Mouse (Mus musculus) cortical plate, adult 2 months (tissue): ENCODE measurements around the gene Uhrf2. TPM values are rescaled to one million over a fixed set of nuclear protein-coding genes. Genes with fewer than 3 reads are reported as not detected.

Source experiments
- H3K27ac ChIP-seq: fragments of 200-500 bp; 2 replicates; pipeline ENCODE4 v1.5.1; 2012; ENCODE audit warnings: low read length, control low read depth, inconsistent platforms; ENCODE audit not compliant: insufficient read depth
- H3K4me1 ChIP-seq: fragments of 200-500 bp; 2 replicates; pipeline ENCODE4 v1.6.1; 2011; ENCODE audit warnings: low read length; ENCODE audit not compliant: control insufficient read depth, insufficient read depth
- H3K4me3 ChIP-seq: fragments of 200-500 bp; 2 replicates; pipeline ENCODE4 v1.5.1; 2011; ENCODE audit warnings: mild to moderate bottlenecking, low read length, control low read depth; ENCODE audit not compliant: insufficient read depth
- CTCF ChIP-seq: fragments of 200-500 bp; IDR thresholded peaks from 2 replicates; pipeline ENCODE4 v1.5.1; 2011; ENCODE audit warnings: mild to moderate bottlenecking, control low read depth, low read length; ENCODE audit not compliant: insufficient read depth; ENCODE audit errors: extremely low read depth
- POLR2A ChIP-seq: fragments of 200-500 bp; IDR thresholded peaks from 2 replicates; pipeline ENCODE4 v1.6.1; 2011; ENCODE audit warnings: mild to moderate bottlenecking, low read length, control low read depth; ENCODE audit not compliant: insufficient read depth; ENCODE audit errors: extremely low read depth
- polyA plus RNA-seq: library from polyadenylated mRNA; depleted of rRNA; stranded (reverse); fragments of >200 nt; gene quantifications from 2 replicates; pipeline ENCODE4 v1.2.3, GENCODE M21; 2012

Gene Uhrf2
- polyA plus RNA-seq, 1 experiment = 67.3 TPM

- H3K4me1 ChIP-seq = peaks cover 6% of the 10 kb centered on the region
- no peak overlapping the region for H3K4me3 ChIP-seq
- H3K27ac ChIP-seq = no peak overlapping the region
- TF ChIP-seq CTCF = no peak
- no peak for TF ChIP-seq POLR2A
Observed at GRCm38 (mm10) chr19:30050584-30050983, 20.3 kb downstream of the Uhrf2 start.

DNA sequence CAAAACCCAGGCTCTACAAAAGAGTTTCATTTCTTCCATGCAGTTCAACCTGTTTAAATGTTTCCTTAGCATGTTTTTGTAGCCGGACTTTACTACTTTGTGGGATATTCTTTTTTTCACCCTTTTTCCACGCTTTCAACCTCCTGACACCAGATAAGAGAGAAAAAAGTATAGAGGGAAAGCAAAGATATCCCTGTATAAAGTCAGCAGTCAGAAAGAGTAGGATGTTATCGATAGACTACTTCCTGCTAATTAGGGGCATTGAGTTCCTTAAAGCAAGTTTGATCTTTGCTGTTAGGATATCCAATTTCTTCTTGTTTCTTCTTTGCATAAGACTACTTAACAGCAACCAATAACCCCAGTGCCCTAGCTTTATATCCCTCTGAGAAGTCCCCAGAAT is 21.2 kb downstream of the Uhrf2 start:
- TF ChIP-seq CTCF (no peak), POLR2A (no peak)
- Histone ChIP-seq H3K27ac (no peak overlapping the region), H3K4me1 (peaks cover 6% of the 10 kb centered on the region), H3K4me3 (no peak overlapping the region)

- no peak overlapping the region for H3K4me3 ChIP-seq
- H3K27ac ChIP-seq = no peak overlapping the region
- no peak for TF ChIP-seq CTCF
- TF ChIP-seq POLR2A = no peak
- H3K4me1 ChIP-seq = peaks cover 3% of the 10 kb centered on the region
Observed at GRCm38 (mm10) chr19:30054218-30054617, 23.9 kb downstream of the Uhrf2 start.

GRCm38 (mm10) chr19:30065797-30066196 is 35.5 kb downstream of the Uhrf2 start:
- H3K4me1 ChIP-seq = peaks cover 2% of the 10 kb centered on the region; the same call in 1 of the 2 replicates
- H3K4me3 ChIP-seq = no peak overlapping the region
- 0 out of 2 replicates have a peak overlapping the region, but pooled peaks have one; percentile 30 for H3K27ac ChIP-seq
- TF ChIP-seq POLR2A (no peak), CTCF (no peak)

DNA sequence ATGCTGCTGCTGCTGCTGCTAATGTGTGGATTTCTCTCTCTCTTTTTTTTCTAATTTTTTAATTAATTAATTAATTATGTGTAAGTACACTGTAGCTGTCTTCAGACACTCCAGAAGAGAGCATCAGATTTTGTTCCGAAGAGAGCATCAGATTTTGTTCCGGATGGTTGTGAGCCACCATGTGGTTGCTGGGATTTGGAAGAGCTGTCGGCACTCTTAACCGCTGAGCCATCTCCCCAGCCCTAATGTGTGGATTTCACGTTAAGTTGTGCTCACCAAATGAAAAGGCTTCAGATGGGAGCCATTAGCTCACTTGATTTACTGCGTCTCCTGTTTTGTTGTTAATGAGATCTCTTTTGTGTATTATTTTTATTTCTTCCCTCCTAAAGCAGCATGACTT is 59.9 kb downstream of the Uhrf2 start:
- no peaks in the 10 kb centered on the region; the same call in 1 of the 2 replicates for H3K4me1 ChIP-seq
- no peak overlapping the region for H3K27ac ChIP-seq
- H3K4me3 ChIP-seq = no peak overlapping the region
- TF ChIP-seq POLR2A = no peak
- TF ChIP-seq CTCF = no peak

GRCm38 (mm10) chr19:30091644-30092295 is 61.5 kb downstream of the Uhrf2 start:
- no peak overlapping the region for H3K4me3 ChIP-seq
- TF ChIP-seq POLR2A = no peak
- no peak for TF ChIP-seq CTCF
- no peak overlapping the region for H3K27ac ChIP-seq

DNA sequence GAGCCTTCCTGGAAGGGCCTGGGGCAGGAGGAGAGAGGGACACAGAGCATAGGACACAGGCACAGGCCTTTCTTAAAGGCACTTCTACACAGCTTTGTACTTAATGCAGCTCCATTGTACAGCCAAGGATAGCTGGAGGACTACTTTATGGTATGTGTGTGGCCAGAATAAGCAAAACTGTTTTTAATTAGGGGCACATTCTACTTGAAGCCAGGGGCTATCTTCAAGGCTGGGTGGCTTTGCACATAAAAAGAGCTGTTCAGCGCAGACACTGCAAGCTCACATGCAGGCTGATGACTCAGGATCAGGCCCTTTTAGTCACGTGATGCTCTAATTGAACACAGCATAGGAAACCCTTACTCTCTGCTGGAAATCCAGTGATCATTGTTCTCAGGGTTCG is 65.9 kb downstream of the Uhrf2 start:
- Histone ChIP-seq H3K4me3 (no peak overlapping the region), H3K4me1 (no peaks in the 10 kb centered on the region), H3K27ac (no peak overlapping the region)
- TF ChIP-seq CTCF (no peak), POLR2A (no peak)

More at GRCm38 (mm10) chr19:30091644-30092295, 61.5 kb downstream of the Uhrf2 start:
- no peaks in the 10 kb centered on the region; the same call in 1 of the 2 replicates for H3K4me1 ChIP-seq

GRCm38 (mm10) chr19:30097039-30097438 is 66.7 kb downstream of the Uhrf2 start:
- Histone ChIP-seq H3K27ac (no peak overlapping the region), H3K4me3 (no peak overlapping the region), H3K4me1 (no peaks in the 10 kb centered on the region)
- TF ChIP-seq POLR2A (no peak), CTCF (no peak)

DNA sequence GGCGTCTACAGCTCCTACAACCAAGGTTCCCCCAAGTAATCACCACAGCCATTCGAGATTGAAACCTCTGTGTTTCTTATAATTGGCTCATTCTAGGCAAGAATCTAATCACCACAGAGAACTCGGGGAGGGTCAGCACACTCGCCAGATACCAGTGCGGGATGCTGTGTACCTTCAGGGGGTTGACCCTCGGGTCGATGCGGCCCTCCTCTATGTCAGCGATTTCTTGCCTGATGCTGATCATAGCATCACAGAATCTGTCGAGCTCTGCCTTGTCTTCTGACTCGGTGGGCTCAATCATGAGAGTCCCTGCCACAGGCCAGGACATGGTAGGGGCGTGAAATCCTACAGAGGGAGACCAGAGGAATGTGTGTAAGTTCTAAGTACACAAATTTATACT is 70.3 kb downstream of the Uhrf2 start:
- Histone ChIP-seq H3K4me3 (no peak overlapping the region), H3K27ac (no peak overlapping the region), H3K4me1 (no peaks in the 10 kb centered on the region)
- no peak for TF ChIP-seq POLR2A
- TF ChIP-seq CTCF = no peak

- H3K27ac ChIP-seq = no peak overlapping the region
- no peak overlapping the region for H3K4me3 ChIP-seq
- H3K4me1 ChIP-seq = no peaks in the 10 kb centered on the region
- TF ChIP-seq POLR2A = no peak
- no peak for TF ChIP-seq CTCF
Observed at GRCm38 (mm10) chr19:30102620-30103019, 72.3 kb downstream of the Uhrf2 start.
